In the genomic region with DNA sequence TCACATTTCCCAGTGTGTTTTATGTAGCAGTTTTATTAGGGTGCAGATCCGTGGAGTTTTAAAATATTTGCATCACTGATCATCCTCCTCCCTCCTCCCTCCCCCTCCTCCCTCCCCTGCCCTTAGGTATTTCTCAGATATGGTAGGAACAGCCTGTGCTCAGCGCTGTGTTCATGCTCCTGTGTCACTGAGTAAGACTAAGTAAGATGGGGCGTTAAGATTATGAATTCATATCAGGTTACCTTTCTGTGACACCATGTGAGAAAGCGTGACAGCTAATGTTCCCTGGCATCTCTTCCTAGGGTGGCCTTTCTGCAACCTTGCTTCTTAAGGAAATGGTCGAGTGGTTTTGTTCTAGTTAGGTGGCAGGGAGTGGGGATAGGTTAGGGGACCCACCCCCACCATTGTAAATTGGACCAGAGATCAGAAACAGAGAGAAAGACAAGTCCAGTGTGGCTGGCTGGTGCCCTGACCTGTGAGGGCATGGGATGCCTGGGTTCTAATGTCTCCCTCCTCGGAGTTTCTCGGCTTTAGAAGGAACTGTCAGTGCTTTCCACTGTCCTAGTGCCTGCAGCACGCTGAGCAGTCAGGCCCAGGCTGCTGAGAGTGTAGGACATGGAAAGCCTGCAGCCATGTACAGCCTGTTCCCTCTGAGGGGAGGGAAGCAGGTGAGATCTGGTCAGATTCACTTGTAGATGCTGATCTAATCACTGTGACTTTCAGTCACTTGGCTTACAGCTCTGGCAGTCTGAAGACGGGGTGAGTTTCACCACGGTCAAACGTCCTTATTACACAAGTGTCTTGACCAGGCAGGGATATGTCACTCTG, we compare ENCODE assay signal across 33 mouse cellular contexts. TPM values are rescaled to one million over a fixed set of nuclear protein-coding genes. Genes with fewer than 3 reads are reported as not detected.
DNase-seq lines count a peak whose midpoint lies in the region; ATAC-seq lines count a peak whose summit lies in the region.
"Had no signal": no experiment of that assay in that cellular context is flagged by ENCODE, and none has a peak within 500 bp of the region (broad histone marks: within the 10 kb centered on the region; RNA-seq: fewer than 3 reads in every experiment).

No protein-coding gene starts in this region.

- 46% methylated on average over 11 of the region's 11 CpGs for WGBS in kidney, embryonic 14.5 days

- intact Hi-C loops in gastrocnemius, postnatal 14 days (cut with DNase I; ENCODE audit: low total_unique reads) = no loop called here

- H3K4me2 ChIP-seq in kidney, embryonic 14.5 days (replicated peaks; ENCODE audit: low read depth, low read length) = no peak overlapping the region
- H3K4me2 ChIP-seq: hindbrain, embryonic 15.5 days; limb, embryonic 12.5 days; liver, embryonic 15.5 days; lung, embryonic 14.5 days had no signal

- peak; percentile 26; the same call in 1 of the 2 replicates for ATAC-seq in cerebellum, adult (ENCODE audit: insufficient number of reproducible peaks, low FRiP score, low TSS enrichment)
- ATAC-seq in kidney, embryonic 14.5 days (ENCODE audit: low FRiP score, low TSS enrichment) = peak; percentile 86
- ATAC-seq: activated CD4-positive, CD25-positive, alpha-beta regulatory T cell, adult 4 months; forebrain, embryonic 16.5 days; midbrain, embryonic 16.5 days had no signal

- peak overlapping the region; percentile 80 for H3K27ac ChIP-seq in kidney, embryonic 14.5 days (ENCODE audit: low read depth, low read length)
- H3K27ac ChIP-seq: hindbrain, embryonic 10.5 days; hindbrain, embryonic 15.5 days; left cerebral cortex, adult 2 months; limb, embryonic 12.5 days; liver, embryonic 15.5 days had no signal

- H3K27me3 ChIP-seq in kidney, embryonic 14.5 days (ENCODE audit: control insufficient read depth, insufficient read depth, low read length) = no peaks in the 10 kb centered on the region
- H3K27me3 ChIP-seq: CH12.LX; hindbrain, embryonic 15.5 days; limb, embryonic 12.5 days; liver, embryonic 15.5 days had no signal

- H3K9ac ChIP-seq in kidney, embryonic 14.5 days (ENCODE audit: low read depth, low read length) = no peak overlapping the region
- H3K9ac ChIP-seq: hindbrain, embryonic 15.5 days; limb, embryonic 12.5 days; liver, embryonic 15.5 days; lung, embryonic 14.5 days had no signal

- DNase-seq in cerebellum, adult 11 months = no peak
- peak; percentile 52 for DNase-seq in gastrocnemius, adult 18-20 months (ENCODE audit: low spot score)
- no peak for DNase-seq in gastrocnemius, postnatal 14 days
- DNase-seq in kidney, adult 11 months = no peak
- peak; percentile 16 for DNase-seq in urinary bladder, postnatal 14 days (ENCODE audit: low spot score)
- DNase-seq in urinary bladder, adult 18-20 months (ENCODE audit: low spot score in 2 of 2) = no peak
- DNase-seq: adrenal gland, adult 2 months; adrenal gland, postnatal 36 days; heart, postnatal 14 days; lung, embryonic 14.5 days; lung, postnatal 14 days; right cerebral cortex, postnatal 25 days; spleen, adult 18-20 months; thymus, postnatal 14 days had no signal

- H3K4me1 ChIP-seq in kidney, embryonic 14.5 days (ENCODE audit: control insufficient read depth, insufficient read depth, low read length) = peaks cover 3% of the 10 kb centered on the region; the same call in 1 of the 2 replicates
- H3K4me1 ChIP-seq: limb, embryonic 12.5 days; liver, embryonic 15.5 days had no signal

- H3K36me3 ChIP-seq in kidney, embryonic 14.5 days (ENCODE audit: control insufficient read depth, insufficient read depth, low read length) = no peaks in the 10 kb centered on the region
- H3K36me3 ChIP-seq: hindbrain, embryonic 10.5 days; hindbrain, embryonic 15.5 days; limb, embryonic 12.5 days; liver, embryonic 15.5 days had no signal

- no peaks in the 10 kb centered on the region for H3K9me3 ChIP-seq in kidney, embryonic 14.5 days (ENCODE audit: control insufficient read depth, low read length)
- H3K9me3 ChIP-seq: hindbrain, embryonic 10.5 days; hindbrain, embryonic 15.5 days; limb, embryonic 12.5 days; liver, embryonic 15.5 days had no signal

- H3K4me3 ChIP-seq in kidney, embryonic 14.5 days (ENCODE audit: low read length) = no peak overlapping the region
- H3K4me3 ChIP-seq: erythroblast, embryonic 14.5 days; hindbrain, embryonic 10.5 days; hindbrain, embryonic 15.5 days; left cerebral cortex, adult 2 months; limb, embryonic 12.5 days; liver, embryonic 15.5 days had no signal

RNA-seq across cellular contexts. Expression of gene Aldh8a1, which starts 28.8 kb away (rescaled TPM):
- total RNA-seq in gastrocnemius, adult 18-20 months (2021) = not detected
- total RNA-seq in gastrocnemius, postnatal 14 days (2021) = not detected
- polyA plus RNA-seq in kidney, embryonic 14.5 days (2014; fragmentation: Nextera tagmentation; extraction: Ambion mirVana) = 0.30 and 0.72 TPM in 2 replicates
- total RNA-seq: adrenal gland, postnatal 36 days; heart, postnatal 14 days; layer of hippocampus, postnatal 14 days had no signal
- polyA plus RNA-seq: adrenal gland, adult 2 months; C2C12; embryonic facial prominence, embryonic 14.5 days; erythroblast, embryonic 14.5 days; forebrain, embryonic 11.5 days; forebrain, embryonic 16.5 days; heart, embryonic 14.5 days; hindbrain, embryonic 15.5 days; intestine, embryonic 14.5 days; limb, embryonic 12.5 days; lung, embryonic 14.5 days; midbrain, embryonic 16.5 days; neural tube, embryonic 11.5 days had no signal

Comparison
In these comparisons a context has a peak if more than half of its experiments do, and no peak if none do; other contexts are left out.
1. DNase-seq: peak in gastrocnemius, adult 18-20 months (single experiment) and urinary bladder, postnatal 14 days (single experiment); none in cerebellum, adult 11 months (single experiment), gastrocnemius, postnatal 14 days (single experiment), kidney, adult 11 months (single experiment) and urinary bladder, adult 18-20 months (0 of 2).